Mouse (Mus musculus): ENCODE results near the gene Arl5b. TPM values are rescaled to one million over a fixed set of nuclear protein-coding genes. Genes with fewer than 3 reads are reported as not detected.

Arl5b gene
- polyA plus RNA-seq (2012; rRNA removed) = 9.0 and 10.9 TPM in 2 replicates

GRCm38 (mm10) chr2:15049117-15049873 is at the start of gene Arl5b:
Gene Arl5b (plus strand): TSS chr2:15049395.
- Histone ChIP-seq H3K4me3 (ENCODE audit: control insufficient read depth, insufficient read depth, low read length) (peak within 1 kb of the TSS; percentile 59), H3K27me3 (ENCODE audit: control insufficient read depth, insufficient read depth, low read length) (no peaks in the 10 kb centered on the region), H3K36me3 (ENCODE audit: control insufficient read depth, insufficient read depth, low read length) (no peaks in the 10 kb centered on the region), H3K27ac (ENCODE audit: control insufficient read depth, insufficient read depth, low read length) (peak within 1 kb of the TSS; percentile 49), H3K4me1 (replicated peaks; ENCODE audit: control insufficient read depth, insufficient read depth, low read length) (peaks cover under 1% of the 10 kb centered on the region)
- TF ChIP-seq CTCF (IDR thresholded peaks at IDR 0.05; ENCODE audit: borderline replicate concordance, control insufficient read depth, extremely low read depth, insufficient read depth, low read length, poor library complexity) (0 out of 2 replicates have a peak, but pooled peaks have one; percentile 61), POLR2A (IDR thresholded peaks at IDR 0.05; ENCODE audit: control insufficient read depth, extremely low read depth, insufficient read depth, low read length, poor library complexity) (peak; percentile 50; the same call in 1 of the 2 replicates)
- WGBS = 8% methylated on average over 20 of the region's 20 CpGs
- peak; percentile 88 for DNase-seq

- 96% methylated on average over 3 of the region's 3 CpGs for WGBS
- Histone ChIP-seq H3K27me3 (ENCODE audit: control insufficient read depth, insufficient read depth, low read length) (no peaks in the 10 kb centered on the region), H3K4me1 (replicated peaks; ENCODE audit: control insufficient read depth, insufficient read depth, low read length) (no peaks in the 10 kb centered on the region), H3K27ac (ENCODE audit: control insufficient read depth, insufficient read depth, low read length) (no peak overlapping the region), H3K4me3 (ENCODE audit: control insufficient read depth, insufficient read depth, low read length) (no peak overlapping the region), H3K36me3 (ENCODE audit: control insufficient read depth, insufficient read depth, low read length) (no peaks in the 10 kb centered on the region)
- TF ChIP-seq CTCF (IDR thresholded peaks at IDR 0.05; ENCODE audit: borderline replicate concordance, control insufficient read depth, extremely low read depth, insufficient read depth, low read length, poor library complexity) (no peak), POLR2A (IDR thresholded peaks at IDR 0.05; ENCODE audit: control insufficient read depth, extremely low read depth, insufficient read depth, low read length, poor library complexity) (no peak)
- no peak for DNase-seq
Observed at GRCm38 (mm10) chr2:15007531-15007930, 41.7 kb upstream of the Arl5b start.

- Histone ChIP-seq H3K4me3 (ENCODE audit: control insufficient read depth, insufficient read depth, low read length) (no peak overlapping the region), H3K36me3 (ENCODE audit: control insufficient read depth, insufficient read depth, low read length) (no peaks in the 10 kb centered on the region), H3K27me3 (ENCODE audit: control insufficient read depth, insufficient read depth, low read length) (no peaks in the 10 kb centered on the region), H3K27ac (ENCODE audit: control insufficient read depth, insufficient read depth, low read length) (no peak overlapping the region), H3K4me1 (replicated peaks; ENCODE audit: control insufficient read depth, insufficient read depth, low read length) (no peaks in the 10 kb centered on the region)
- no peak for DNase-seq
- WGBS = 100% methylated on average over 1 of the region's 1 CpGs
- no peak for TF ChIP-seq POLR2A (IDR thresholded peaks at IDR 0.05; ENCODE audit: control insufficient read depth, extremely low read depth, insufficient read depth, low read length, poor library complexity)
- no peak for TF ChIP-seq CTCF (IDR thresholded peaks at IDR 0.05; ENCODE audit: borderline replicate concordance, control insufficient read depth, extremely low read depth, insufficient read depth, low read length, poor library complexity)
Observed at GRCm38 (mm10) chr2:15008072-15008471, 41.1 kb upstream of the Arl5b start.

GRCm38 (mm10) chr2:15026817-15027216 is 22.4 kb upstream of the Arl5b start:
- no peaks in the 10 kb centered on the region for H3K4me1 ChIP-seq (replicated peaks; ENCODE audit: control insufficient read depth, insufficient read depth, low read length)
- WGBS = 92% methylated on average over 3 of the region's 3 CpGs
- H3K36me3 ChIP-seq (ENCODE audit: control insufficient read depth, insufficient read depth, low read length) = no peaks in the 10 kb centered on the region
- TF ChIP-seq CTCF (IDR thresholded peaks at IDR 0.05; ENCODE audit: borderline replicate concordance, control insufficient read depth, extremely low read depth, insufficient read depth, low read length, poor library complexity) = no peak
- no peak for TF ChIP-seq POLR2A (IDR thresholded peaks at IDR 0.05; ENCODE audit: control insufficient read depth, extremely low read depth, insufficient read depth, low read length, poor library complexity)
- no peak for DNase-seq
- H3K4me3 ChIP-seq (ENCODE audit: control insufficient read depth, insufficient read depth, low read length) = no peak overlapping the region
- no peak overlapping the region for H3K27ac ChIP-seq (ENCODE audit: control insufficient read depth, insufficient read depth, low read length)
- H3K27me3 ChIP-seq (ENCODE audit: control insufficient read depth, insufficient read depth, low read length) = no peaks in the 10 kb centered on the region

- Histone ChIP-seq H3K27me3 (ENCODE audit: control insufficient read depth, insufficient read depth, low read length) (no peaks in the 10 kb centered on the region), H3K36me3 (ENCODE audit: control insufficient read depth, insufficient read depth, low read length) (no peaks in the 10 kb centered on the region), H3K27ac (ENCODE audit: control insufficient read depth, insufficient read depth, low read length) (no peak overlapping the region), H3K4me1 (replicated peaks; ENCODE audit: control insufficient read depth, insufficient read depth, low read length) (no peaks in the 10 kb centered on the region), H3K4me3 (ENCODE audit: control insufficient read depth, insufficient read depth, low read length) (no peak overlapping the region)
- 97% methylated on average over 1 of the region's 1 CpGs for WGBS
- no peak for DNase-seq
- TF ChIP-seq CTCF (IDR thresholded peaks at IDR 0.05; ENCODE audit: borderline replicate concordance, control insufficient read depth, extremely low read depth, insufficient read depth, low read length, poor library complexity) = no peak
- no peak for TF ChIP-seq POLR2A (IDR thresholded peaks at IDR 0.05; ENCODE audit: control insufficient read depth, extremely low read depth, insufficient read depth, low read length, poor library complexity)
Observed at GRCm38 (mm10) chr2:15027816-15028215, 21.4 kb upstream of the Arl5b start.

GRCm38 (mm10) chr2:15038705-15039104 is 10.5 kb upstream of the Arl5b start:
- H3K4me1 ChIP-seq (replicated peaks; ENCODE audit: control insufficient read depth, insufficient read depth, low read length) = no peaks in the 10 kb centered on the region
- no peak for DNase-seq
- no peak for TF ChIP-seq CTCF (IDR thresholded peaks at IDR 0.05; ENCODE audit: borderline replicate concordance, control insufficient read depth, extremely low read depth, insufficient read depth, low read length, poor library complexity)
- TF ChIP-seq POLR2A (IDR thresholded peaks at IDR 0.05; ENCODE audit: control insufficient read depth, extremely low read depth, insufficient read depth, low read length, poor library complexity) = no peak
- H3K27ac ChIP-seq (ENCODE audit: control insufficient read depth, insufficient read depth, low read length) = no peak overlapping the region
- 89% methylated on average over 6 of the region's 6 CpGs for WGBS
- no peaks in the 10 kb centered on the region; the same call in 1 of the 2 replicates for H3K36me3 ChIP-seq (ENCODE audit: control insufficient read depth, insufficient read depth, low read length)
- H3K27me3 ChIP-seq (ENCODE audit: control insufficient read depth, insufficient read depth, low read length) = no peaks in the 10 kb centered on the region
- H3K4me3 ChIP-seq (ENCODE audit: control insufficient read depth, insufficient read depth, low read length) = no peak overlapping the region

Measured in thymus, adult 2 months (tissue).